Mouse (Mus musculus): ENCODE data around the gene Rhox3h.

DNA sequence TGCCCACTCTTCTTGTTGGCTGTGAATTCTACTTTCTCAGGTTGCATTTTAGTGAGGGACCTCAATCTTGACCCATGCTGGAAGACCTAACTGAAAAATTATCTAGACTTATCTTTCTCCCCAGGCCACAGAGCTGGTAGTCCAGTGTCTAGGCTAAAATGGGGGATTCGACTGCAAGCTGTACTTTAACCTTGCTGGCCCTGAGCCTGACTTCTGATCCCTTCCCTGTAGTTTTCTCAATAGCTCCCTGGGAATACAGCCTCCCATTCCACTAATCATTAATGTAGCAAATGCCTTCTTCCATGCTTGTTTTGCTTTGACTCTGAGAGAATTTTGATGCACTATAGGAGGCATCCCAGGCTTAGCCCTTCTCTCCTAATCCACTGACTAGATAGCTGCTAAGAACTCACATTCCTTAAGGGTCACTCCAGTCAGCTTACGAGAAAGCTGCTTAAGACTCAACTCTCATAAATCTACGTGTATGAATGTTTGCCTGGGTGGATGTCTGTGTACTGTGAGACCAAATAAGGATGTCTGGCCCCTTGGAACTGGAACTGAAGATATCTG lies 33.3 kb upstream of the Rhox3h start:
- no peak for TF ChIP-seq POLR2A (IDR thresholded peaks at IDR 0.05; ENCODE audit: borderline replicate concordance, extremely low read depth, low read depth, low read length)
- no peak for TF ChIP-seq CTCF (IDR thresholded peaks at IDR 0.05; ENCODE audit: insufficient read depth, low read length)

All from lung, adult 2 months (tissue).